Mouse (Mus musculus) heart, adult 2 months (tissue): ENCODE measurements around the gene Gm5862.
"Not testable (repeated sequence)": the region's sequence is repeated elsewhere in the genome, so short reads cannot be mapped to it uniquely, and the experiment has no call there.

Experiments
- CTCF ChIP-seq: fragments of 200-600 bp; IDR thresholded peaks from 2 replicates; pipeline ENCODE4 v1.8.1; 2022; ENCODE audit warnings: antibody characterized with exemption, mild to moderate bottlenecking, moderate library complexity
- POLR2A ChIP-seq: fragments of 200-500 bp; IDR thresholded peaks from 2 replicates; pipeline ENCODE4 v1.6.1; 2011; ENCODE audit warnings: mild to moderate bottlenecking, low read depth, low read length, control low read depth; ENCODE audit not compliant: insufficient read depth

- not testable (repeated sequence) for TF ChIP-seq CTCF, POLR2A
Observed at GRCm38 (mm10) chr5:26058481-26058880, 35.8 kb upstream of the Gm5862 start, which contains the start of gene Gm7347.
